Mouse (Mus musculus): Measurements from ENCODE around the gene Rpl11.

Rpl11 gene

GRCm38 (mm10) chr4:136027416-136028131 lies 25.7 kb downstream of the Rpl11 start:
- no peak for DNase-seq (ENCODE audit: low spot score)

GRCm38 (mm10) chr4:136025350-136025749 lies 27.9 kb downstream of the Rpl11 start:
- no peak for DNase-seq (ENCODE audit: low spot score)

GRCm38 (mm10) chr4:136022924-136023323 lies 30.3 kb downstream of the Rpl11 start:
- no peak for DNase-seq (ENCODE audit: low spot score)

GRCm38 (mm10) chr4:136021549-136022047 lies 31.6 kb downstream of the Rpl11 start, which contains the start of gene Eloa:
Gene Eloa, minus strand, starts transcription at chr4:136021763.
- peak; percentile 99 for DNase-seq (ENCODE audit: low spot score)

- DNase-seq (ENCODE audit: low spot score) = no peak
Measured at GRCm38 (mm10) chr4:136020743-136021548, 32.3 kb downstream of the Rpl11 start.

- no peak for DNase-seq (ENCODE audit: low spot score)
Measured at GRCm38 (mm10) chr4:136016059-136016602, 37.1 kb downstream of the Rpl11 start.

GRCm38 (mm10) chr4:136010586-136010985 lies 42.6 kb downstream of the Rpl11 start:
- no peak for DNase-seq (ENCODE audit: low spot score)

GRCm38 (mm10) chr4:136008782-136009447 lies 44.3 kb downstream of the Rpl11 start:
- no peak for DNase-seq (ENCODE audit: low spot score)

- no peak for DNase-seq (ENCODE audit: low spot score)
Measured at GRCm38 (mm10) chr4:136006821-136007220, 46.4 kb downstream of the Rpl11 start.

- DNase-seq (ENCODE audit: low spot score) = no peak
Measured at GRCm38 (mm10) chr4:136004921-136005320, 48.3 kb downstream of the Rpl11 start.

GRCm38 (mm10) chr4:136004107-136004675 lies 49.0 kb downstream of the Rpl11 start:
- DNase-seq (ENCODE audit: low spot score) = no peak

GRCm38 (mm10) chr4:135995118-135995517 lies 58.1 kb downstream of the Rpl11 start:
- DNase-seq (ENCODE audit: low spot score) = no peak

GRCm38 (mm10) chr4:135993941-135994340 lies 59.3 kb downstream of the Rpl11 start:
- no peak for DNase-seq (ENCODE audit: low spot score)

GRCm38 (mm10) chr4:135987714-135988113 lies 65.5 kb downstream of the Rpl11 start:
- DNase-seq (ENCODE audit: low spot score) = no peak

GRCm38 (mm10) chr4:135986943-135987710 lies 66.1 kb downstream of the Rpl11 start, which contains the start of gene Pithd1:
Gene Pithd1, minus strand, starts transcription at chr4:135987264.
- DNase-seq (ENCODE audit: low spot score) = peak; percentile 52

- no peak for DNase-seq (ENCODE audit: low spot score)
Measured at GRCm38 (mm10) chr4:135986301-135986942, 66.8 kb downstream of the Rpl11 start.

GRCm38 (mm10) chr4:135985769-135986168 lies 67.5 kb downstream of the Rpl11 start:
- no peak for DNase-seq (ENCODE audit: low spot score)

- no peak for DNase-seq (ENCODE audit: low spot score)
Measured at GRCm38 (mm10) chr4:135985193-135985592, 68.0 kb downstream of the Rpl11 start.

GRCm38 (mm10) chr4:135984556-135984955 lies 68.7 kb downstream of the Rpl11 start:
- no peak for DNase-seq (ENCODE audit: low spot score)

- no peak for DNase-seq (ENCODE audit: low spot score)
Measured at GRCm38 (mm10) chr4:135981524-135982063, 71.6 kb downstream of the Rpl11 start.
